Mouse (Mus musculus) MEL (cell line): ENCODE measurements around the gene Rab26. TPM values are rescaled to one million over a fixed set of nuclear protein-coding genes. Genes with fewer than 3 reads are reported as not detected.

Experiments used
- DNase-seq: peaks from one replicate; pipeline ENCODE4 v3.0.0; 2011; ENCODE audit warnings: low read depth, low spot score
- H3K27ac ChIP-seq: 2 replicates; pipeline ENCODE4 v1.5.1; 2012; ENCODE audit warnings: low read depth, mild to moderate bottlenecking, control low read depth, low read length, moderate library complexity; ENCODE audit not compliant: control insufficient read depth
- H3K27me3 ChIP-seq, 2 experiments: fragments of 150-350 bp in 1 of 2; sonication (generic) in 1 of 2; 2 replicates each; pipeline ENCODE4 v1.6.1; 2012; ENCODE audit warnings: low read length in 2 of 2, mild to moderate bottlenecking in 2 of 2, improper control_type of control experiment in 1 of 2, moderate library complexity in 1 of 2; ENCODE audit not compliant: insufficient read depth in 2 of 2, control insufficient read depth in 1 of 2
- H3K36me3 ChIP-seq, 2 experiments: 2 replicates each; pipeline ENCODE4 v1.6.1; 2012 to 2014; ENCODE audit warnings: low read length in 2 of 2, improper control_type of control experiment in 1 of 2, inconsistent platforms in 1 of 2, mild to moderate bottlenecking in 1 of 2; ENCODE audit not compliant: insufficient read depth in 2 of 2, control insufficient read depth in 1 of 2
- H3K4me1 ChIP-seq, 2 experiments: fragments of 150-350 bp in 1 of 2; sonication (generic) in 1 of 2; 2 replicates each; pipeline ENCODE4 v1.6.1; 2012; ENCODE audit warnings: low read length in 2 of 2, improper control_type of control experiment in 1 of 2, mild to moderate bottlenecking in 1 of 2; ENCODE audit not compliant: insufficient read depth in 2 of 2, control insufficient read depth in 1 of 2
- H3K4me3 ChIP-seq, 2 experiments: fragments of 150-350 bp in 1 of 2; sonication (generic) in 1 of 2; 2 replicates each; pipeline ENCODE4 v1.5.1; 2012; ENCODE audit warnings: low read depth in 2 of 2, low read length in 2 of 2, mild to moderate bottlenecking in 2 of 2, moderate library complexity in 2 of 2, control low read depth in 1 of 2, improper control_type of control experiment in 1 of 2; ENCODE audit not compliant: control insufficient read depth in 1 of 2, insufficient read depth in 1 of 2
- H3K79me2 ChIP-seq: 2 replicates; pipeline ENCODE4 v1.6.1; 2012; ENCODE audit warnings: mild to moderate bottlenecking, low read length, moderate library complexity; ENCODE audit not compliant: control insufficient read depth, poor library complexity, insufficient read depth
- H3K9ac ChIP-seq: 2 replicates; pipeline ENCODE4 v1.6.1; 2012; ENCODE audit warnings: low read depth, mild to moderate bottlenecking, control low read depth, low read length, moderate library complexity; ENCODE audit not compliant: control insufficient read depth, poor library complexity, severe bottlenecking
- H3K9me3 ChIP-seq: fragments of 150-350 bp; sonication (generic); replicated peaks from 2 replicates; pipeline ENCODE4 v1.6.1; 2012; ENCODE audit warnings: mild to moderate bottlenecking, low read length, improper control_type of control experiment, moderate library complexity; ENCODE audit not compliant: insufficient read depth
- CHD2 ChIP-seq: IDR thresholded peaks from 2 replicates; pipeline ENCODE4 v1.6.1; 2011; ENCODE audit warnings: low read length, improper control_type of control experiment
- CTCF ChIP-seq, 3 experiments: IDR thresholded peaks in 2 of 3; conservative IDR thresholded peaks in 1 of 3; 2 replicates each; pipeline ENCODE4 v1.5.1; 2011 to 2012; ENCODE audit warnings: low read length in 3 of 3, low read depth in 2 of 3, mild to moderate bottlenecking in 2 of 3, improper control_type of control experiment in 1 of 3, inconsistent platforms in 1 of 3, mixed read lengths in 1 of 3, moderate library complexity in 1 of 3; ENCODE audit not compliant: control insufficient read depth in 1 of 3, insufficient read depth in 1 of 3, poor library complexity in 1 of 3, severe bottlenecking in 1 of 3
- E2F4 ChIP-seq: IDR thresholded peaks from 2 replicates; pipeline ENCODE4 v1.6.1; 2011; ENCODE audit warnings: low read depth, low read length, improper control_type of control experiment, borderline replicate concordance
- ELF1 ChIP-seq: IDR thresholded peaks from 2 replicates; pipeline ENCODE4 v1.6.1; 2014; ENCODE audit warnings: low read depth, mild to moderate bottlenecking, inconsistent platforms, low read length, improper control_type of control experiment, moderate library complexity
- EP300 ChIP-seq, 2 experiments: IDR thresholded peaks; 2 replicates each; pipeline ENCODE4 v1.6.1; 2011; ENCODE audit warnings: improper control_type of control experiment in 2 of 2, low read length in 2 of 2, low read depth in 1 of 2, mild to moderate bottlenecking in 1 of 2
- ETS1 ChIP-seq: IDR thresholded peaks from 2 replicates; pipeline ENCODE4 v1.6.1; 2012; ENCODE audit warnings: low read depth, mild to moderate bottlenecking, inconsistent platforms, low read length, improper control_type of control experiment, moderate library complexity
- GABPA ChIP-seq: IDR thresholded peaks from 2 replicates; pipeline ENCODE4 v1.6.1; 2012; ENCODE audit warnings: low read depth, mild to moderate bottlenecking, inconsistent platforms, low read length, improper control_type of control experiment, moderate library complexity
- GATA1 ChIP-seq: IDR thresholded peaks from 2 replicates; pipeline ENCODE4 v1.6.1; 2011; ENCODE audit warnings: low read depth, low read length, improper control_type of control experiment
- HCFC1 ChIP-seq: IDR thresholded peaks from 2 replicates; pipeline ENCODE4 v1.6.1; 2012; ENCODE audit warnings: low read depth, mild to moderate bottlenecking, inconsistent platforms, low read length, improper control_type of control experiment, moderate library complexity
- JUND ChIP-seq: IDR thresholded peaks from 2 replicates; pipeline ENCODE4 v1.6.1; 2011; ENCODE audit warnings: low read depth, mild to moderate bottlenecking, improper control_type of control experiment, low read length
- KAT2A ChIP-seq: conservative IDR thresholded peaks from 2 replicates; pipeline ENCODE4 v1.6.1; 2012; ENCODE audit warnings: low read depth, low read length, improper control_type of control experiment, inconsistent platforms
- MAFK ChIP-seq: IDR thresholded peaks from 2 replicates; pipeline ENCODE4 v1.6.1; 2011; ENCODE audit warnings: low read depth, mild to moderate bottlenecking, low read length, improper control_type of control experiment, borderline replicate concordance
- MAX ChIP-seq: IDR thresholded peaks from 2 replicates; pipeline ENCODE4 v1.6.1; 2011; ENCODE audit warnings: low read length, improper control_type of control experiment
- MAZ ChIP-seq: IDR thresholded peaks from 2 replicates; pipeline ENCODE4 v1.6.1; 2012; ENCODE audit warnings: low read depth, mild to moderate bottlenecking, inconsistent platforms, low read length, improper control_type of control experiment
- MEF2A ChIP-seq: IDR thresholded peaks from 2 replicates; pipeline ENCODE4 v1.6.1; 2014; ENCODE audit warnings: low read depth, mild to moderate bottlenecking, inconsistent platforms, low read length, improper control_type of control experiment; ENCODE audit not compliant: poor library complexity, insufficient replicate concordance, severe bottlenecking; ENCODE audit errors: extremely low read depth
- MXI1 ChIP-seq: IDR thresholded peaks from 2 replicates; pipeline ENCODE4 v1.6.1; 2011; ENCODE audit warnings: mild to moderate bottlenecking, low read depth, low read length, improper control_type of control experiment
- MYB ChIP-seq: IDR thresholded peaks from 2 replicates; pipeline ENCODE4 v1.6.1; 2011; ENCODE audit warnings: mild to moderate bottlenecking, low read depth, low read length, improper control_type of control experiment
- MYC ChIP-seq: IDR thresholded peaks from 2 replicates; pipeline ENCODE4 v1.6.1; 2011; ENCODE audit warnings: low read depth, mild to moderate bottlenecking, low read length, improper control_type of control experiment, moderate library complexity
- NELFE ChIP-seq: IDR thresholded peaks from 2 replicates; pipeline ENCODE4 v1.6.1; 2011; ENCODE audit warnings: low read depth, low read length, improper control_type of control experiment
- NRF1 ChIP-seq: IDR thresholded peaks from 2 replicates; pipeline ENCODE4 v1.6.1; 2014; ENCODE audit warnings: low read depth, mild to moderate bottlenecking, inconsistent platforms, low read length, improper control_type of control experiment, moderate library complexity; ENCODE audit not compliant: poor library complexity, insufficient read depth, severe bottlenecking
- POLR2A ChIP-seq, 2 experiments: IDR thresholded peaks; 2 replicates each; pipeline ENCODE4 v1.6.1; 2011 to 2012; ENCODE audit warnings: low read length in 2 of 2, mild to moderate bottlenecking in 2 of 2, control low read depth in 1 of 2, improper control_type of control experiment in 1 of 2, low read depth in 1 of 2, moderate library complexity in 1 of 2; ENCODE audit not compliant: control insufficient read depth in 1 of 2, insufficient read depth in 1 of 2, poor library complexity in 1 of 2
- POLR2AphosphoS2 ChIP-seq: IDR thresholded peaks from 2 replicates; pipeline ENCODE4 v1.6.1; 2011; ENCODE audit warnings: low read length, improper control_type of control experiment
- POLR2AphosphoS5 ChIP-seq: IDR thresholded peaks from 2 replicates; pipeline ENCODE4 v1.6.1; 2012; ENCODE audit warnings: low read depth, borderline replicate concordance, mild to moderate bottlenecking, inconsistent platforms, low read length, moderate library complexity, mixed read lengths
- RCOR1 ChIP-seq: IDR thresholded peaks from 2 replicates; pipeline ENCODE4 v1.6.1; 2012; ENCODE audit warnings: low read depth, mild to moderate bottlenecking, inconsistent platforms, low read length, improper control_type of control experiment
- SIN3A ChIP-seq: IDR thresholded peaks from 2 replicates; pipeline ENCODE4 v1.6.1; 2012; ENCODE audit warnings: low read length, improper control_type of control experiment, inconsistent platforms
- SMC3 ChIP-seq: IDR thresholded peaks from 2 replicates; pipeline ENCODE4 v1.6.1; 2011; ENCODE audit warnings: low read depth, low read length, improper control_type of control experiment
- TAL1 ChIP-seq: IDR thresholded peaks from 2 replicates; pipeline ENCODE4 v1.6.1; 2012; ENCODE audit warnings: mild to moderate bottlenecking, inconsistent platforms, low read length, moderate library complexity, mixed read lengths
- TBP ChIP-seq: IDR thresholded peaks from 2 replicates; pipeline ENCODE4 v1.8.0; 2011; ENCODE audit warnings: low read depth, low read length, improper control_type of control experiment
- TCF12 ChIP-seq: IDR thresholded peaks from 2 replicates; pipeline ENCODE4 v1.6.1; 2014; ENCODE audit warnings: low read depth, mild to moderate bottlenecking, inconsistent platforms, low read length, improper control_type of control experiment, moderate library complexity
- UBTF ChIP-seq: IDR thresholded peaks from 2 replicates; pipeline ENCODE4 v1.6.1; 2012; ENCODE audit warnings: low read depth, mild to moderate bottlenecking, inconsistent platforms, low read length, improper control_type of control experiment, moderate library complexity, borderline replicate concordance; ENCODE audit not compliant: insufficient read depth
- USF1 ChIP-seq: IDR thresholded peaks from 2 replicates; pipeline ENCODE4 v1.6.1; 2014; ENCODE audit warnings: low read depth, mild to moderate bottlenecking, inconsistent platforms, low read length, improper control_type of control experiment, moderate library complexity
- USF2 ChIP-seq, 2 experiments: IDR thresholded peaks; 2 replicates each; pipeline ENCODE4 v1.6.1; 2011 to 2012; ENCODE audit warnings: improper control_type of control experiment in 2 of 2, low read length in 2 of 2, borderline replicate concordance in 1 of 2, inconsistent platforms in 1 of 2, low read depth in 1 of 2, mild to moderate bottlenecking in 1 of 2; ENCODE audit not compliant: insufficient read depth in 1 of 2
- ZC3H11A ChIP-seq: IDR thresholded peaks from 2 replicates; pipeline ENCODE4 v1.6.1; 2012; ENCODE audit warnings: low read depth, mild to moderate bottlenecking, inconsistent platforms, low read length, improper control_type of control experiment
- ZKSCAN1 ChIP-seq: IDR thresholded peaks from 2 replicates; pipeline ENCODE4 v1.6.1; 2012; ENCODE audit warnings: low read depth, mild to moderate bottlenecking, inconsistent platforms, low read length, improper control_type of control experiment, moderate library complexity
- ZMIZ1 ChIP-seq: IDR thresholded peaks from 2 replicates; pipeline ENCODE4 v1.6.1; 2012; ENCODE audit warnings: low read depth, mild to moderate bottlenecking, inconsistent platforms, low read length, improper control_type of control experiment, moderate library complexity
- ZNF384 ChIP-seq: IDR thresholded peaks from 2 replicates; pipeline ENCODE4 v1.6.1; 2012; ENCODE audit warnings: low read depth, mild to moderate bottlenecking, inconsistent platforms, low read length, improper control_type of control experiment
- polyA plus RNA-seq, 2 experiments: library from polyadenylated mRNA; stranded (reverse) in 1 of 2; unstranded in 1 of 2; fragments of >175 nt in 1 of 2; fragments of >200 nt in 1 of 2; gene quantifications; 2 replicates each; pipeline versions ENCODE4 v1.2.1 to v1.2.4; 2012; ENCODE audit warnings: low replicate concordance in 2 of 2, low read depth in 1 of 2; ENCODE audit not compliant: insufficient read length in 2 of 2, insufficient read depth in 1 of 2, missing spikeins in 1 of 2
- total RNA-seq: library from RNA; depleted of rRNA; stranded (reverse); fragments of 300-350 nt; gene quantifications from 2 replicates; pipeline ENCODE4 v1.2.3, GENCODE M21; 2012

The Rab26 gene
- total and polyA plus RNA-seq, 3 experiments: 0.89 to 1.1 TPM; not detected in 1

GRCm38 (mm10) chr17:24527723-24528559 is 6.1 kb downstream of the Rab26 start, which contains the start of gene Traf7:
Traf7 (minus strand) TSS chr17:24527938.
- peaks cover 0 to 10% of the 10 kb centered on the region in 2 experiments; a peak in 3 of 4 replicates for H3K36me3 ChIP-seq
- peak within 1 kb of the TSS; percentile 81 for H3K27ac ChIP-seq
- peaks cover 0 to 8% of the 10 kb centered on the region in 2 experiments; a peak in 1 of 4 replicates for H3K4me1 ChIP-seq
- no peaks in the 10 kb centered on the region for H3K27me3 ChIP-seq
- peak within 1 kb of the TSS; percentile 77 to 78 for H3K4me3 ChIP-seq
- peak within 1 kb of the TSS; percentile 86 for H3K9ac ChIP-seq
- peak; percentile 100 for DNase-seq
- peaks cover 46% of the 10 kb centered on the region for H3K79me2 ChIP-seq
- H3K9me3 ChIP-seq: no peaks in the 10 kb centered on the region
- TF ChIP-seq USF1 (no peak), UBTF (no peak), ZNF384 (no peak), MAZ (no peak), NRF1 (peak; percentile 26; the same call in 1 of the 2 replicates), NELFE (peak; percentile 100), MYB (no peak), POLR2A (IDR thresholded peaks at IDR 0.05; ENCODE audit: control insufficient read depth in 1 of 2, insufficient read depth in 1 of 2, low read depth in 1 of 2, low read length in 2 of 2, poor library complexity in 1 of 2) (peak; percentile 84 to 100), KAT2A (peak; percentile 95), ETS1 (no peak), ZMIZ1 (peak; percentile 99), ZKSCAN1 (no peak), CTCF (IDR thresholded peaks at IDR 0.05 in 2 of 3, conservative IDR thresholded peaks at IDR 0.05 in 1 of 3; ENCODE audit: control insufficient read depth in 1 of 3, insufficient read depth in 1 of 3, low read depth in 2 of 3, low read length in 3 of 3, poor library complexity in 1 of 3, severe bottlenecking in 1 of 3) (no peak), ELF1 (peak; percentile 97), E2F4 (no peak), POLR2AphosphoS5 (peak; percentile 98; the same call in 1 of the 2 replicates), HCFC1 (peak; percentile 98), MAX (peak; percentile 61; the same call in 1 of the 2 replicates), GABPA (no peak), EP300 (IDR thresholded peaks at IDR 0.05; ENCODE audit: low read depth in 1 of 2, low read length in 2 of 2) (no peak), MEF2A (no peak), TBP (peak; percentile 99), MAFK (no peak), RCOR1 (no peak), MYC (peak; percentile 94), GATA1 (no peak), CHD2 (peak; percentile 88), ZC3H11A (no peak), SMC3 (no peak), TCF12 (peak; percentile 30), POLR2AphosphoS2 (peak; percentile 98), MXI1 (peak; percentile 83), JUND (no peak), TAL1 (no peak), SIN3A (peak; percentile 94), USF2 (IDR thresholded peaks at IDR 0.05; ENCODE audit: borderline replicate concordance in 1 of 2, insufficient read depth in 1 of 2, low read depth in 1 of 2, low read length in 2 of 2) (no peak)
